Mouse (Mus musculus) frontal cortex, postnatal 36 days (tissue): Measurements from ENCODE around the gene Tspan9.
A peak's percentile ranks its signal among the peaks of the same experiment; 100 is the strongest.

Experiments
- DNase-seq, 2 experiments: peaks; one replicate each; pipeline ENCODE4 v3.0.0; 2022; ENCODE audit warnings: low spot score in 2 of 2

Gene Tspan9

GRCm38 (mm10) chr6:128103874-128104273, 39.5 kb downstream of the Tspan9 start:
- no peak for DNase-seq

GRCm38 (mm10) chr6:128102296-128102999, 40.9 kb downstream of the Tspan9 start:
- no peak for DNase-seq

GRCm38 (mm10) chr6:128099871-128100270, 43.5 kb downstream of the Tspan9 start:
- no peak for DNase-seq

GRCm38 (mm10) chr6:128099190-128099589, 44.2 kb downstream of the Tspan9 start:
- no peak for DNase-seq

GRCm38 (mm10) chr6:128096521-128096920, 46.9 kb downstream of the Tspan9 start:
- no peak for DNase-seq

GRCm38 (mm10) chr6:128095906-128096305, 47.5 kb downstream of the Tspan9 start:
- DNase-seq: peak in 1 of 2 experiments; percentile 64

GRCm38 (mm10) chr6:128095131-128095530, 48.3 kb downstream of the Tspan9 start:
- DNase-seq: peak in 1 of 2 experiments; percentile 71

- peak; percentile 64 to 71 for DNase-seq
Measured at GRCm38 (mm10) chr6:128093856-128094628, 49.4 kb downstream of the Tspan9 start.

- DNase-seq: no peak
Measured at GRCm38 (mm10) chr6:128092621-128093020, 50.8 kb downstream of the Tspan9 start.

GRCm38 (mm10) chr6:128091833-128092166, 51.6 kb downstream of the Tspan9 start:
- no peak for DNase-seq

- DNase-seq: peak in 1 of 2 experiments; percentile 65
Measured at GRCm38 (mm10) chr6:128090985-128091832, 52.2 kb downstream of the Tspan9 start.

- peak in 1 of 2 experiments; percentile 57 for DNase-seq
Measured at GRCm38 (mm10) chr6:128089770-128090702, 53.4 kb downstream of the Tspan9 start.

GRCm38 (mm10) chr6:128088746-128089523, 54.5 kb downstream of the Tspan9 start:
- no peak for DNase-seq

- DNase-seq: no peak
Measured at GRCm38 (mm10) chr6:128085488-128086066, 57.8 kb downstream of the Tspan9 start.

- DNase-seq: no peak
Measured at GRCm38 (mm10) chr6:128083305-128083704, 60.1 kb downstream of the Tspan9 start.

GRCm38 (mm10) chr6:128081781-128082180, 61.6 kb downstream of the Tspan9 start:
- DNase-seq: no peak

GRCm38 (mm10) chr6:128081293-128081692, 62.1 kb downstream of the Tspan9 start:
- DNase-seq: no peak

- DNase-seq: no peak
Measured at GRCm38 (mm10) chr6:128079576-128080224, 63.7 kb downstream of the Tspan9 start.

- DNase-seq: no peak
Measured at GRCm38 (mm10) chr6:128078508-128078907, 64.9 kb downstream of the Tspan9 start.
